Mouse (Mus musculus) heart, embryonic 14.5 days (tissue): ENCODE measurements at regions not wholly inside any gene's neighbourhood (a gene's known extent, or its start where the extent isn't known, plus 50 kb on each side); places are given as distances from the start of the nearest gene placed in this dataset.

Experiments
- ATAC-seq: fragments of 200-750 bp; cut with Nextera tagmentation; 2 replicates; pipeline ENCODE4 v1.8.0; 2017; ENCODE audit warnings: low read depth, moderate TSS enrichment; ENCODE audit not compliant: insufficient number of reproducible peaks, insufficient read depth, low FRiP score
- H3K27ac ChIP-seq, 2 experiments: fragments of 200-500 bp in 1 of 2; fragments of 300-500 bp in 1 of 2; sonication (generic) in 1 of 2; replicated peaks in 1 of 2; 2 replicates each; pipeline ENCODE4 v1.5.1; 2012 to 2014; ENCODE audit warnings: low read depth in 2 of 2, low read length in 2 of 2, control low read depth in 1 of 2, mild to moderate bottlenecking in 1 of 2, mixed read lengths in 1 of 2; ENCODE audit not compliant: control insufficient read depth in 1 of 2, insufficient read depth in 1 of 2
- H3K27me3 ChIP-seq: fragments of 300-500 bp; sonication (generic); 2 replicates; pipeline ENCODE4 v1.6.1; 2014; ENCODE audit warnings: mild to moderate bottlenecking, low read length, control low read depth; ENCODE audit not compliant: control insufficient read depth, insufficient read depth
- H3K36me3 ChIP-seq: fragments of 300-500 bp; sonication (generic); 2 replicates; pipeline ENCODE4 v1.6.1; 2014; ENCODE audit warnings: mild to moderate bottlenecking, control low read depth, low read length, mixed read lengths; ENCODE audit not compliant: control insufficient read depth, insufficient read depth
- H3K4me1 ChIP-seq, 2 experiments: fragments of 200-500 bp in 1 of 2; fragments of 300-500 bp in 1 of 2; sonication (generic) in 1 of 2; 2 replicates each; pipeline ENCODE4 v1.6.1; 2012 to 2014; ENCODE audit warnings: low read length in 2 of 2, control low read depth in 1 of 2, mixed read lengths in 1 of 2; ENCODE audit not compliant: control insufficient read depth in 2 of 2, insufficient read depth in 2 of 2
- H3K4me2 ChIP-seq: fragments of 300-500 bp; sonication (generic); 2 replicates; pipeline ENCODE4 v1.6.1; 2014; ENCODE audit warnings: mild to moderate bottlenecking, low read length
- H3K4me3 ChIP-seq, 2 experiments: fragments of 200-500 bp in 1 of 2; fragments of 300-500 bp in 1 of 2; sonication (generic) in 1 of 2; 2 replicates each; pipeline ENCODE4 v1.5.1; 2012 to 2014; ENCODE audit warnings: low read length in 2 of 2, mild to moderate bottlenecking in 2 of 2, control low read depth in 1 of 2, low read depth in 1 of 2, moderate library complexity in 1 of 2; ENCODE audit not compliant: control insufficient read depth in 1 of 2, insufficient read depth in 1 of 2
- H3K9ac ChIP-seq: fragments of 300-500 bp; sonication (generic); 2 replicates; pipeline ENCODE4 v1.6.1; 2014; ENCODE audit warnings: mild to moderate bottlenecking, low read length
- H3K9me3 ChIP-seq: fragments of 300-500 bp; sonication (generic); 2 replicates; pipeline ENCODE4 v1.6.1; 2016; ENCODE audit warnings: low read length, control low read depth; ENCODE audit not compliant: control insufficient read depth
- whole genome bisulfite sequencing: fragments of 180-500 bp; shearing (Covaris S2); extraction: QIAGEN DNeasy Blood & Tissue Kit; methylation state at CpG from one replicate; pipeline ENCODE4 v1.1.7; 2014; 5-methylcytosine and 5-hydroxymethylcytosine counted together

GRCm38 (mm10) chr8:24372068-24372467 is 353.6 kb downstream of the Adam3 start:
- H3K27ac ChIP-seq = no peak overlapping the region
- no peak for ATAC-seq
- H3K9ac ChIP-seq = no peak overlapping the region
- no peak overlapping the region for H3K4me3 ChIP-seq
- H3K27me3 ChIP-seq = no peaks in the 10 kb centered on the region
- no peaks in the 10 kb centered on the region for H3K36me3 ChIP-seq
- no peaks in the 10 kb centered on the region for H3K9me3 ChIP-seq
- H3K4me1 ChIP-seq = no peaks in the 10 kb centered on the region
- WGBS = 71% methylated on average over 4 of the region's 4 CpGs
- no peak overlapping the region for H3K4me2 ChIP-seq

- H3K27ac ChIP-seq = no peak overlapping the region
- H3K27me3 ChIP-seq = no peaks in the 10 kb centered on the region
- H3K36me3 ChIP-seq = no peaks in the 10 kb centered on the region
- peaks cover 5 to 9% of the 10 kb centered on the region in 2 experiments; a peak in 3 of 4 replicates for H3K4me1 ChIP-seq
- no peaks in the 10 kb centered on the region for H3K9me3 ChIP-seq
- no peak overlapping the region for H3K4me2 ChIP-seq
- no peak for ATAC-seq
- H3K4me3 ChIP-seq = no peak overlapping the region
- no peak overlapping the region for H3K9ac ChIP-seq
These were observed 359.7 kb downstream of the Adam3 start for GRCm38 (mm10) chr8:24366000-24366399.

DNA sequence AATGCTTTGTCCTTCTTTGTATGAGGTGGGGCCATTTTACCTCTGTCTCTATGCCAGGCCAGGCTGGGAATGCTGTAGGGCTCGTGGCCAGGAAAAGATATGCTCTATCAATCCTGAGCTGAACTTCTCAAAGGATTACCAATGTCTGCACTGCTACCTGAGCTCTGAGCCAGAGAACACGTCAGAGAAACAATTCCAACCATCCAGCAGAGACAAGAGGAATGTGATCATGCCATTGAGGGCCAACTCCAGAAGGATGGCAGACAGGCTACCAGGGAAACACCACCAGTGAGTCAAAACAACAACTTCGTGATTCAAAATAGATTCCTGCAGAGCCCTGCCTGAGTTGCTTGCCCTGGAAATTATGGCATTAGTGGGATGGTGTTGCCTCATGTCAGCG is 361.0 kb downstream of the Adam3 start:
- peak overlapping the region in 1 of 2 experiments; percentile 48; a peak in 3 of 4 replicates for H3K27ac ChIP-seq
- H3K36me3 ChIP-seq = no peaks in the 10 kb centered on the region
- H3K9ac ChIP-seq = no peak overlapping the region
- H3K4me1 ChIP-seq = peaks cover 5 to 9% of the 10 kb centered on the region in 2 experiments; a peak in 3 of 4 replicates
- WGBS = 40% methylated on average over 4 of the region's 4 CpGs
- H3K27me3 ChIP-seq = no peaks in the 10 kb centered on the region
- no peak for ATAC-seq
- H3K4me3 ChIP-seq = no peak overlapping the region
- H3K9me3 ChIP-seq = no peaks in the 10 kb centered on the region
- H3K4me2 ChIP-seq = no peak overlapping the region

- Histone ChIP-seq H3K9ac (no peak overlapping the region), H3K27ac (no peak overlapping the region), H3K4me3 (no peak overlapping the region), H3K4me2 (no peak overlapping the region), H3K27me3 (no peaks in the 10 kb centered on the region), H3K9me3 (no peaks in the 10 kb centered on the region), H3K36me3 (no peaks in the 10 kb centered on the region), H3K4me1 (no peaks in the 10 kb centered on the region; a peak in 1 of 4 replicates)
- no peak for ATAC-seq
These were observed 366.5 kb downstream of the Adam3 start for GRCm38 (mm10) chr8:24359022-24359600.

GRCm38 (mm10) chr8:24355146-24355545 is 370.5 kb downstream of the Adam3 start:
- 83% methylated on average over 4 of the region's 4 CpGs for WGBS

DNA sequence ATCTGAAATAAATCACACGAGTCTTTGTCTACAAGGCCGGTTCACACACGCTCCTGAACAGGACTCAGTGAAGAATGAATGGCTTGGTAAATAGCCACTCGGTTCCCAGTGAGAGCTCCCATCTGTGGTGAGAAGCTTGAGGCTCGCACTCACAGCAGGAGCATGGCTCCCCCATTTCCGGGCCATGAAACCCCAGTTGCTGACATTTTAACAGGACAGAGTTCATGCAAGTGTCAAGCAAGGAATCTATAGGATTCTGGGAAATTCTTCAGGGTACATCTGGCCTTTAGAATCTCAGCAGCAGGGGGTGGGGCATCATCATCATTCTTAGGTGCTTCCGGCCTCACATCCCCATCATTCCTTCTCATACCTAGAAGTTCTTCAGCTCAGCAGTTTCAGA is 371.8 kb downstream of the Adam3 start:
- H3K4me3 ChIP-seq = no peak overlapping the region
- 75% methylated on average over 7 of the region's 7 CpGs for WGBS
- ATAC-seq = no peak
- no peaks in the 10 kb centered on the region; a peak in 1 of 4 replicates for H3K4me1 ChIP-seq
- H3K27ac ChIP-seq = no peak overlapping the region
- no peak overlapping the region for H3K4me2 ChIP-seq
- no peaks in the 10 kb centered on the region for H3K27me3 ChIP-seq
- no peak overlapping the region for H3K9ac ChIP-seq
- H3K36me3 ChIP-seq = no peaks in the 10 kb centered on the region
- no peaks in the 10 kb centered on the region for H3K9me3 ChIP-seq

More at GRCm38 (mm10) chr8:24355146-24355545, 370.5 kb downstream of the Adam3 start:
- no peak overlapping the region for H3K4me3 ChIP-seq
- H3K9me3 ChIP-seq = no peaks in the 10 kb centered on the region
- H3K4me2 ChIP-seq = no peak overlapping the region
- H3K36me3 ChIP-seq = no peaks in the 10 kb centered on the region
- ATAC-seq = no peak
- H3K4me1 ChIP-seq = no peaks in the 10 kb centered on the region; a peak in 1 of 4 replicates
- no peak overlapping the region for H3K9ac ChIP-seq
- H3K27me3 ChIP-seq = no peaks in the 10 kb centered on the region
- H3K27ac ChIP-seq = no peak overlapping the region

GRCm38 (mm10) chr8:24352322-24352721 is 373.3 kb downstream of the Adam3 start:
- no peaks in the 10 kb centered on the region for H3K9me3 ChIP-seq
- no peak overlapping the region for H3K27ac ChIP-seq
- H3K27me3 ChIP-seq = no peaks in the 10 kb centered on the region
- ATAC-seq = no peak
- H3K4me2 ChIP-seq = peak overlapping the region; percentile 32
- no peak overlapping the region for H3K9ac ChIP-seq
- no peaks in the 10 kb centered on the region for H3K36me3 ChIP-seq
- no peaks in the 10 kb centered on the region; a peak in 1 of 4 replicates for H3K4me1 ChIP-seq
- H3K4me3 ChIP-seq = no peak overlapping the region
- WGBS = 56% methylated on average over 9 of the region's 9 CpGs

GRCm38 (mm10) chr8:24351760-24352159 is 373.9 kb downstream of the Adam3 start:
- H3K4me2 ChIP-seq = peak overlapping the region; percentile 32
- WGBS = 12% methylated on average over 6 of the region's 6 CpGs
- H3K4me1 ChIP-seq = no peaks in the 10 kb centered on the region; a peak in 1 of 4 replicates
- no peaks in the 10 kb centered on the region for H3K36me3 ChIP-seq
- no peaks in the 10 kb centered on the region for H3K9me3 ChIP-seq
- no peaks in the 10 kb centered on the region for H3K27me3 ChIP-seq
- ATAC-seq = no peak
- 0 out of 4 replicates have a peak overlapping the region, but pooled peaks of 1 of the 2 experiments have one; percentile 2 for H3K4me3 ChIP-seq
- no peak overlapping the region for H3K27ac ChIP-seq
- no peak overlapping the region for H3K9ac ChIP-seq
